Mouse (Mus musculus) mouse embryonic stem cell (cell line): ENCODE data around the gene Stk32c.

Experiments used
- in situ Hi-C, 2 experiments: fragments of 300-500 bp; cut with MboI; formaldehyde crosslinking; loops; 1 replicate in 1 of 2; 3 replicates in 1 of 2; pipeline ENCODE4 v1.14.3; 2019 to 2020; ENCODE audit warnings: low sequenced_read_pairs in 2 of 2, low pct_unique_long_range_greater_than_20kb in 1 of 2, mixed read lengths in 1 of 2; ENCODE audit not compliant: unreplicated experiment in 1 of 2

Stk32c gene

GRCm38 (mm10) chr7:139128994-139129393 lies 84.1 kb downstream of the Stk32c start:
- in situ Hi-C loops, result loop anchor here in 1 of 2 experiments (10.0 kb wide), 1 partner anchor 66 kb away; no protein-coding TSS in a partner anchor

- in situ Hi-C loops, result loop anchor here in 1 of 2 experiments (10.0 kb wide), 1 partner anchor 68 kb away; no protein-coding TSS in a partner anchor
These were observed 86.6 kb downstream of the Stk32c start for GRCm38 (mm10) chr7:139126549-139126948.

- in situ Hi-C loops, result loop anchor here in 1 of 2 experiments (10.0 kb wide), 1 partner anchor 69 kb away; no protein-coding TSS in a partner anchor
These were observed 87.2 kb downstream of the Stk32c start for GRCm38 (mm10) chr7:139125881-139126280.

- in situ Hi-C loops, result loop anchor here (5.0 to 10.0 kb wide), 2 partner anchors 75 to 78 kb away; no protein-coding TSS in a partner anchor
These were observed 93.3 kb downstream of the Stk32c start for GRCm38 (mm10) chr7:139119775-139120153.

- in situ Hi-C loops, result loop anchor here in 1 of 2 experiments (5.0 kb wide), 1 partner anchor 78 kb away; no protein-coding TSS in a partner anchor
These were observed 93.8 kb downstream of the Stk32c start for GRCm38 (mm10) chr7:139119152-139119774.

- in situ Hi-C loops, result no loop called here
These were observed 105.0 kb downstream of the Stk32c start for GRCm38 (mm10) chr7:139107908-139108650.

GRCm38 (mm10) chr7:139105705-139106104 lies 107.4 kb downstream of the Stk32c start:
- in situ Hi-C loops, result no loop called here

- in situ Hi-C loops, result no loop called here
These were observed 108.0 kb downstream of the Stk32c start for GRCm38 (mm10) chr7:139105076-139105475.

- in situ Hi-C loops, result no loop called here
These were observed 109.1 kb downstream of the Stk32c start for GRCm38 (mm10) chr7:139103960-139104381.

- in situ Hi-C loops, result no loop called here
These were observed 111.3 kb downstream of the Stk32c start for GRCm38 (mm10) chr7:139101826-139102225.

- in situ Hi-C loops, result no loop called here
These were observed 111.8 kb downstream of the Stk32c start for GRCm38 (mm10) chr7:139101286-139101804.

GRCm38 (mm10) chr7:139100531-139101095 lies 112.5 kb downstream of the Stk32c start:
- in situ Hi-C loops, result no loop called here

- in situ Hi-C loops, result no loop called here
These were observed 116.7 kb downstream of the Stk32c start for GRCm38 (mm10) chr7:139096399-139096798.

GRCm38 (mm10) chr7:139095282-139095681 lies 117.8 kb downstream of the Stk32c start:
- in situ Hi-C loops, result no loop called here

GRCm38 (mm10) chr7:139094761-139095160 lies 118.3 kb downstream of the Stk32c start:
- in situ Hi-C loops, result no loop called here

GRCm38 (mm10) chr7:139093781-139094180 lies 119.3 kb downstream of the Stk32c start:
- in situ Hi-C loops, result no loop called here

GRCm38 (mm10) chr7:139093124-139093523 lies 120.0 kb downstream of the Stk32c start:
- in situ Hi-C loops, result no loop called here

- in situ Hi-C loops, result no loop called here
These were observed 120.4 kb downstream of the Stk32c start for GRCm38 (mm10) chr7:139092676-139093075.

GRCm38 (mm10) chr7:139091681-139092080 lies 121.4 kb downstream of the Stk32c start:
- in situ Hi-C loops, result no loop called here
